Mouse (Mus musculus) C2C12 (cell line): Measurements from ENCODE around the gene Rbm42.

Experiments used
- CEBPB ChIP-seq: IDR thresholded peaks from one replicate; pipeline ENCODE4 v1.6.1; 2011; ENCODE audit warnings: low read depth, mild to moderate bottlenecking, control low read depth, moderate library complexity
- CTCF ChIP-seq: IDR thresholded peaks from one replicate; pipeline ENCODE4 v1.5.1; 2011; ENCODE audit not compliant: control insufficient read depth, insufficient read depth, insufficient read length
- MAX ChIP-seq: IDR thresholded peaks from one replicate; pipeline ENCODE4 v1.6.1; 2011; ENCODE audit warnings: mild to moderate bottlenecking, control low read depth
- MYOD1 ChIP-seq: IDR thresholded peaks from one replicate; pipeline ENCODE4 v1.6.1; 2011; ENCODE audit warnings: low read depth; ENCODE audit not compliant: control insufficient read depth, insufficient read length
- MYOG ChIP-seq: IDR thresholded peaks from one replicate; pipeline ENCODE4 v1.6.1; 2011; ENCODE audit not compliant: control insufficient read depth, insufficient read length; ENCODE audit errors: extremely low read depth
- USF1 ChIP-seq: IDR thresholded peaks from one replicate; pipeline ENCODE4 v1.6.1; 2011; ENCODE audit warnings: low read depth, mild to moderate bottlenecking, control low read depth, moderate library complexity

DNA sequence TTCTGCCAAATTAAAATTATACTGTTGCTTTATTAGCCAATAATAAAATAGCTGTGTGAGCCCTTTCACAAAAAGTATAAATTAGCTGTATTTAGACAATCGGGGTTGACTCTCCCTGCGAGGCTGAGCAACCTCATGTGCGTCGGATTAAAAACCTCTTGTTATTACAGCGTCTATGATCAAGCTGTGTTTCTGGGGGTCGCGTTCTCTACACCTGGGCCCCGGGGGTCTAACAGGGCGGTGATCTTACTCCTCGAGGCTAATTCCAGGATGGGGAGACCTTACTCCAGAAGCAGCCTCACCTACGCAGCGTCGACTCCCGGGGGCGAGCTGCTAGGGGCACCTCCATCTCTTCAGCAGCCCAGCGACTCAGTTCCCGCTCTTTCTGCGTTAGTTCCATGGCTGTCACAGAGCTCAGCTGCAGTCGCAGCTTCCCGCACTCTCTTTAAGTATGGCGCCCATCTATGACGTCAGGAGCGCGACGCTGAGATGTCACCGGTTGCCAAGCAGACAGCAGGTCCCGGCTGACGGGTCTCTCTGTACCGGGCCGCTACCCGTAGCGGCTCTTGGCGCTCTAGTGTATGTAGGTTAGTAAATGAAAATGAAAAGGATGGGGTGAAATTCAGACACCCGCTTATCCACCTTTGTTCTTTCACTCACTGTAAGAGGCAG, 14.5 kb upstream of the Rbm42 start, which contains the start of gene Haus5:
- TF ChIP-seq CTCF (no peak), MYOG (no peak), MYOD1 (no peak), MAX (peak; percentile 23), CEBPB (no peak), USF1 (no peak)
